Mouse (Mus musculus): ENCODE results near the gene Npas2. TPM values are rescaled to one million over a fixed set of nuclear protein-coding genes. Genes with fewer than 3 reads are reported as not detected.
A peak's percentile ranks its signal among the peaks of the same experiment; 100 is the strongest.

The Npas2 gene
- polyA plus RNA-seq, 1 experiment from 2014 or later = 0.11 TPM

DNA sequence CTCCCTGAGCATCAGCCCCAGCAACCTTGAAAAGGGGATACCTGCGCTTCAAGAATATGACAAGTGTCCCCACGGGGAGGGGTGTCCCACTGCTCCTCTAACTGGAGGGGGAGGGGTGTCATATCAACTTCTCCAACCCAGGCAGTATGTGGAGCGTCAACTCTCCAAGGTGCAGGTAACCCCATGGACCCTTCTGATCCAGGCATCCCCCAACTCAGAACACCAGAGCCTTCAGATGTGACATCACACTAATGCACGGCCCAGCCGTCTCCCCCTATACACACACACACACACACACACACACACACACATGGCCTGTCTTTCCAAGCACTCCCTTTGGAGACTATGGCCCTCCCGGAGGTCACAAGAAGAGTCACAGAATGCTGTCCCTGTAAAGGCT is 198.1 kb downstream of the Npas2 start:
- WGBS = 89% methylated on average over 6 of the region's 6 CpGs
- no peak overlapping the region for H3K4me2 ChIP-seq
- no peak for ATAC-seq (replicated peaks; ENCODE audit: low FRiP score)
- H3K4me3 ChIP-seq (ENCODE audit: low read depth, low read length) = no peak overlapping the region
- DNase-seq (ENCODE audit: low spot score) = no peak
- H3K9me3 ChIP-seq (ENCODE audit: control insufficient read depth, low read length) = no peaks in the 10 kb centered on the region
- no peak overlapping the region for H3K27ac ChIP-seq (ENCODE audit: low read depth, low read length)
- no peaks in the 10 kb centered on the region for H3K36me3 ChIP-seq (ENCODE audit: control insufficient read depth, insufficient read depth, low read length)
- no peak overlapping the region for H3K9ac ChIP-seq (ENCODE audit: low read depth, low read length)
- H3K4me1 ChIP-seq (replicated peaks; ENCODE audit: control insufficient read depth, insufficient read depth, low read length) = peaks cover 62% of the 10 kb centered on the region
- no peaks in the 10 kb centered on the region for H3K27me3 ChIP-seq (replicated peaks; ENCODE audit: control insufficient read depth, insufficient read depth, low read length)

DNA sequence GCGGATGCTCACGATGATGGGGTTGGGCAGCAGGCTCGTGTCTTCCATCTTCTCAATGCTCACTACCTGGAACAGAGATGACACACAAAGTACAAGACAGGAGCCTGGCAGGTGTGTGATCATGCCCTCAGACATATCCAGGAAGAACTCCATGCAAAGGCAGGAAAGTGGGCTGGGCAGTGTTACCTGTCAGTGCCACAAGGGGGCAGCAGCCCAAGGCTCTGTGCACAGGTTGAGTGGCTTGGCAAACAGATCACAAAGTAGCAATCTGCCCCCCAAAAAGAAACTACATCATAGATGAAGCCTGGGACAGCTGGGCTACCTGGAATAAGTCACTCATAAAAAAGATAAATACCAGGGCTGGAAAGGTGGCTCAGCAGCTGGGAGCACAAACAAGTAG is 198.7 kb downstream of the Npas2 start:
- no peak overlapping the region for H3K27ac ChIP-seq (ENCODE audit: low read depth, low read length)
- ATAC-seq (replicated peaks; ENCODE audit: low FRiP score) = no peak
- WGBS = 62% methylated on average over 3 of the region's 3 CpGs

DNA sequence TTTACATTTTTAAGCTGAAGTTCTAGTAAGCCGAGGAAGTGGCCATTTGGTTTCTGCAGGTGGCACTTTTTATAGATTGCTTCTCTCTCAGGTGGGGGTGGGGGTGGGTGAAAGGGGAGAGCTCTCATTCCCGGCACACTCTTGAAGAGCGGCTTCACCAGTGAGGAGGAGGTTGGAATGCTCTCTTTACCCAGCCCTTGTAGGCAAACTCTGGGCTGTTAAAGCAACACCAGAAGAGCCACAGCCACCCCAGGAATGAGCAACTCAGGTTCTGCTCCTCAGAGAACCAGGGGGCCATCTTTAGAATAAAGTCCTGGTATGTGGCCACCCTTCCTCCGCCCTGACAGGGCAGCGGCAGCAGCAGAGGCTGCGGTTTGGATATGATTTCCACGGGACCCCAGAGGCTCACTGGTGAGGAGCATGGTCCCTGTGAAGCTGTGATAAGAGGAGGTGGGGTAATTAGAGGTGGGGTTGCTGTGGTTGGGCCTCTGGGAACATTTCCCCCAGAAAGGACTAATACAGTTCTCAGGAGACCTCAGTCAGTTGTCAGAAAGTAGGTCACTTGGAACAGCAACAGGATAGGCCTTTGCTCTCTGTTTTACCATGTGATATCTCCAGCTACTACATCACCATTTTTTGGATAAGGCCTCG is 199.8 kb downstream of the Npas2 start:
- 0 out of 2 replicates have a peak overlapping the region, but pooled peaks have one; percentile 34 for H3K9ac ChIP-seq (ENCODE audit: low read depth, low read length)
- ATAC-seq (replicated peaks; ENCODE audit: low FRiP score) = peak; percentile 86

More for the DNA sequence above, 198.7 kb downstream of the Npas2 start:
- peak; percentile 79 for DNase-seq (ENCODE audit: low spot score)
- H3K9ac ChIP-seq (ENCODE audit: low read depth, low read length) = no peak overlapping the region
- no peaks in the 10 kb centered on the region for H3K27me3 ChIP-seq (replicated peaks; ENCODE audit: control insufficient read depth, insufficient read depth, low read length)
- no peak overlapping the region for H3K4me2 ChIP-seq
- peaks cover 62% of the 10 kb centered on the region for H3K4me1 ChIP-seq (replicated peaks; ENCODE audit: control insufficient read depth, insufficient read depth, low read length)
- no peak overlapping the region for H3K4me3 ChIP-seq (ENCODE audit: low read depth, low read length)
- H3K9me3 ChIP-seq (ENCODE audit: control insufficient read depth, low read length) = peaks cover under 1% of the 10 kb centered on the region; the same call in 1 of the 2 replicates
- H3K36me3 ChIP-seq (ENCODE audit: control insufficient read depth, insufficient read depth, low read length) = no peaks in the 10 kb centered on the region

DNA sequence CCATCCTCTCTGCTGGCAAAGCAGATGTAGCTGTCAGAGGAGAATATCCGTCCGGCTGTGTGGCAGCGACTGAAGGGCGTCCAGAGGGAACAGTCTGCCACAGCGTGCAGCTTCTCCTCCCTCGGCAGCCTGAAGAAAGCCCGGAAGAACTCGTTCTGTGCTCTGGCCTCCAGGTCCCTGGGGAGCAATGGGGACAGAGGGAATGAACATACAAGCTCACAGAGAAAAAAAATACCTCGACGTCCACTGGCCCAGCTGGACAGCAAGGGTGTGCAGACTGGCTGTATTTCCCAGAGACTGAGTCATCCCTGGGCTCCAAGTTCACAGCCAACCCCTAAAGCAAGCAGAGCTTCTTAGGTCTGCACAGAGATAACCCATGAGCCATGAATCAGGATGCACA is 200.6 kb downstream of the Npas2 start:
- no peak overlapping the region for H3K9ac ChIP-seq (ENCODE audit: low read depth, low read length)
- peaks cover 5% of the 10 kb centered on the region; the same call in 1 of the 2 replicates for H3K9me3 ChIP-seq (ENCODE audit: control insufficient read depth, low read length)
- peaks cover 50% of the 10 kb centered on the region for H3K4me1 ChIP-seq (replicated peaks; ENCODE audit: control insufficient read depth, insufficient read depth, low read length)
- H3K36me3 ChIP-seq (ENCODE audit: control insufficient read depth, insufficient read depth, low read length) = 0 out of 2 replicates have a peak, but pooled peaks cover 5% of the 10 kb centered on the region
- WGBS = 70% methylated on average over 10 of the region's 10 CpGs
- H3K4me2 ChIP-seq = peak overlapping the region; percentile 47
- H3K27me3 ChIP-seq (replicated peaks; ENCODE audit: control insufficient read depth, insufficient read depth, low read length) = no peaks in the 10 kb centered on the region
- no peak for DNase-seq (ENCODE audit: low spot score)
- H3K4me3 ChIP-seq (ENCODE audit: low read depth, low read length) = no peak overlapping the region
- H3K27ac ChIP-seq (ENCODE audit: low read depth, low read length) = peak overlapping the region; percentile 83
- ATAC-seq (replicated peaks; ENCODE audit: low FRiP score) = no peak

More for the DNA sequence above, 199.8 kb downstream of the Npas2 start:
- WGBS = 49% methylated on average over 8 of the region's 8 CpGs
- H3K4me2 ChIP-seq = peak overlapping the region; percentile 47
- H3K9me3 ChIP-seq (ENCODE audit: control insufficient read depth, low read length) = peaks cover 5% of the 10 kb centered on the region; the same call in 1 of the 2 replicates
- H3K27ac ChIP-seq (ENCODE audit: low read depth, low read length) = peak overlapping the region; percentile 83
- no peak overlapping the region for H3K4me3 ChIP-seq (ENCODE audit: low read depth, low read length)
- peaks cover 55% of the 10 kb centered on the region for H3K4me1 ChIP-seq (replicated peaks; ENCODE audit: control insufficient read depth, insufficient read depth, low read length)
- no peaks in the 10 kb centered on the region for H3K27me3 ChIP-seq (replicated peaks; ENCODE audit: control insufficient read depth, insufficient read depth, low read length)
- H3K36me3 ChIP-seq (ENCODE audit: control insufficient read depth, insufficient read depth, low read length) = 0 out of 2 replicates have a peak, but pooled peaks cover 5% of the 10 kb centered on the region
- DNase-seq (ENCODE audit: low spot score) = no peak

DNA sequence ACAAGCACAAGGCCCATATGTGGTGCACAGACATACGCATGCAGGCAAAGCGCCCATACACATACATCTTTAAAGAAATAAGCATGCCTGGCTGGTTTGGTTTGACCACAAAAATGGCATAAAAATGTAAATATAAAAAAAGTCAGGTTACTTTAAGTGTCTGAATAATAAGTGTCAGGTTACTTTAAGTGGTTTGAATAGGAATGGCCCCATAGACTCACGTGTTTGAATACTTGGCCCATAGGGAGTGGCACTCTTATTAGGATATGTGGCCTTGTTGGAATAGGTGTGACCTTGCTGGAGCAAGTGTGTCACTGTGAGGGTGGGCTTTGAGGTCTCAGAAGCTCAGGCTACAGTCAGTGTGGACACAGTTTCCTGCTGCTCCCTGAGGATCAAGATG is 201.1 kb downstream of the Npas2 start:
- H3K4me1 ChIP-seq (replicated peaks; ENCODE audit: control insufficient read depth, insufficient read depth, low read length) = peaks cover 44% of the 10 kb centered on the region
- ATAC-seq (replicated peaks; ENCODE audit: low FRiP score) = no peak
- WGBS = 90% methylated on average over 3 of the region's 3 CpGs

DNA sequence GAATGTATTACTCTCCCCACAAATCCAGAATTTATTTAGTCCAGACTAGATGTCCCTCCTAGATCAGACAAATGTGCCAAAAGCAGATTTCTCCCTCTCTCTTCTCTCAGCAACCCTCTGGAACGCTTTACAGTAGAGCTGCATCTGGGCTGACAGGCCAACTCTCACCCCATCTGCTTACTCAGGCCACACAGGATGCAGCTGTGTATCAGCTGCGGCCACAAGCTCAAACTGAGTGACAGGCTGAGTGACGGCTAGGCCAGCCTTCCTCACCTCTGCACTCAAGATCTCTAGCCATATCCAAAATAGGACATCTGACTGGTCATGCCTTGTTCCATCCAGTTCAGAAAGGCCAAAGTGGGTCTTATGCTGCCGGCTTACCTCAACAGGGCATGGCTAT is 202.8 kb downstream of the Npas2 start:
- H3K4me3 ChIP-seq (ENCODE audit: low read depth, low read length) = no peak overlapping the region
- H3K27me3 ChIP-seq (replicated peaks; ENCODE audit: control insufficient read depth, insufficient read depth, low read length) = no peaks in the 10 kb centered on the region
- peak; percentile 56 for ATAC-seq (replicated peaks; ENCODE audit: low FRiP score)
- H3K27ac ChIP-seq (ENCODE audit: low read depth, low read length) = peak overlapping the region; percentile 56; the same call in 1 of the 2 replicates
- WGBS = 45% methylated on average over 4 of the region's 4 CpGs
- H3K9me3 ChIP-seq (ENCODE audit: control insufficient read depth, low read length) = peaks cover 5% of the 10 kb centered on the region; the same call in 1 of the 2 replicates
- no peak for DNase-seq (ENCODE audit: low spot score)
- H3K36me3 ChIP-seq (ENCODE audit: control insufficient read depth, insufficient read depth, low read length) = 0 out of 2 replicates have a peak, but pooled peaks cover 5% of the 10 kb centered on the region
- H3K9ac ChIP-seq (ENCODE audit: low read depth, low read length) = no peak overlapping the region
- no peak overlapping the region for H3K4me2 ChIP-seq
- H3K4me1 ChIP-seq (replicated peaks; ENCODE audit: control insufficient read depth, insufficient read depth, low read length) = peaks cover 42% of the 10 kb centered on the region

More for the DNA sequence above, 201.1 kb downstream of the Npas2 start:
- no peak for DNase-seq (ENCODE audit: low spot score)
- Histone ChIP-seq H3K36me3 (ENCODE audit: control insufficient read depth, insufficient read depth, low read length) (0 out of 2 replicates have a peak, but pooled peaks cover 5% of the 10 kb centered on the region), H3K4me3 (ENCODE audit: low read depth, low read length) (no peak overlapping the region), H3K9me3 (ENCODE audit: control insufficient read depth, low read length) (peaks cover 5% of the 10 kb centered on the region; the same call in 1 of the 2 replicates), H3K27ac (ENCODE audit: low read depth, low read length) (no peak overlapping the region), H3K9ac (ENCODE audit: low read depth, low read length) (no peak overlapping the region), H3K27me3 (replicated peaks; ENCODE audit: control insufficient read depth, insufficient read depth, low read length) (no peaks in the 10 kb centered on the region), H3K4me2 (no peak overlapping the region)

DNA sequence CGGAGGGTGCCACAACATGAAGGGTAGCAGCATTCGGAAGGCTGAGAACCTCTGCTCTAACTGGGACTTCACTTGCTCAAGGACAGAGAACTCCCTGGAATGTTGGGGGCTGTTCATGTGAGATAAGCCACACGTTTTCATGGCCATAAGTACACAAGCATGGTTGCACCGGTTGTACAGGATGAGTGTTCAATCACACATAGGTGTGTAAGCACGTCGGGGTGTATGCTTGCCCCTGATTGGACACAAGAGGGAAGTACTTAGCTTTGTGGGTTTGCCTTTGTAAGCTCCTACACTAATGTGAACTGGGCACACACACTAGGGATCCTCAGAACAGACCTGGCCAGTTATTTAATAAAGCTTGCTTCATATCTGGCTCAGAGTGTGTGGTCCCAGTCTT is 204.8 kb downstream of the Npas2 start:
- ATAC-seq (replicated peaks; ENCODE audit: low FRiP score) (no peak), DNase-seq (ENCODE audit: low spot score) (no peak)
- Histone ChIP-seq H3K9ac (ENCODE audit: low read depth, low read length) (no peak overlapping the region), H3K4me2 (no peak overlapping the region), H3K27me3 (replicated peaks; ENCODE audit: control insufficient read depth, insufficient read depth, low read length) (no peaks in the 10 kb centered on the region), H3K27ac (ENCODE audit: low read depth, low read length) (no peak overlapping the region), H3K36me3 (ENCODE audit: control insufficient read depth, insufficient read depth, low read length) (0 out of 2 replicates have a peak, but pooled peaks cover 5% of the 10 kb centered on the region), H3K4me3 (ENCODE audit: low read depth, low read length) (no peak overlapping the region), H3K4me1 (replicated peaks; ENCODE audit: control insufficient read depth, insufficient read depth, low read length) (peaks cover 31% of the 10 kb centered on the region), H3K9me3 (ENCODE audit: control insufficient read depth, low read length) (peaks cover 5% of the 10 kb centered on the region; the same call in 1 of the 2 replicates)
- WGBS = 70% methylated on average over 6 of the region's 6 CpGs

DNA sequence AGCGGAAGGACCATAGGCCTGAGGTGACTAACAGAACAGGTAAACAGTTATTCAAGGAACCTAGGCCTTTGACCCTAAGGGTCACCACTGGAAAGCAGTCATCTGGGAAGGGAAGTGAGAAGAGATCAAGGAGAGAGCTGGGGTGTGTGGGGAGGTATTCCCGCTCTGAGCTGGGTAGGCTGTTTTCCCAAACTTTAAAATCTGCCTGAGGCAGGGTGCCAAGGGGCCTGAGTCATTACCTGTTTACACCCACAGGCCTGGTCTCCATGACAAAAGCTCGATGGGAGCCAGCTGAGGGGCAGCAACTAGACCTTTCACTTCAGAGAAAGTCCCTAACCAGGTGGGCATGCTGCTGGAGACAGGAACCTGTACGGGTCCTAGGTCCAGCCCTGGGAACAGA is 205.7 kb downstream of the Npas2 start:
- no peak for ATAC-seq (replicated peaks; ENCODE audit: low FRiP score)
- H3K9me3 ChIP-seq (ENCODE audit: control insufficient read depth, low read length) = peaks cover 5% of the 10 kb centered on the region; the same call in 1 of the 2 replicates

More for the DNA sequence above, 205.7 kb downstream of the Npas2 start:
- Histone ChIP-seq H3K36me3 (ENCODE audit: control insufficient read depth, insufficient read depth, low read length) (0 out of 2 replicates have a peak, but pooled peaks cover 5% of the 10 kb centered on the region), H3K4me2 (no peak overlapping the region), H3K4me3 (ENCODE audit: low read depth, low read length) (no peak overlapping the region), H3K27me3 (replicated peaks; ENCODE audit: control insufficient read depth, insufficient read depth, low read length) (no peaks in the 10 kb centered on the region), H3K4me1 (replicated peaks; ENCODE audit: control insufficient read depth, insufficient read depth, low read length) (peaks cover 28% of the 10 kb centered on the region), H3K9ac (ENCODE audit: low read depth, low read length) (no peak overlapping the region), H3K27ac (ENCODE audit: low read depth, low read length) (no peak overlapping the region)
- no peak for DNase-seq (ENCODE audit: low spot score)
- WGBS = 79% methylated on average over 4 of the region's 4 CpGs

Measured in liver, embryonic 11.5 days (tissue).